In the genomic region with DNA sequence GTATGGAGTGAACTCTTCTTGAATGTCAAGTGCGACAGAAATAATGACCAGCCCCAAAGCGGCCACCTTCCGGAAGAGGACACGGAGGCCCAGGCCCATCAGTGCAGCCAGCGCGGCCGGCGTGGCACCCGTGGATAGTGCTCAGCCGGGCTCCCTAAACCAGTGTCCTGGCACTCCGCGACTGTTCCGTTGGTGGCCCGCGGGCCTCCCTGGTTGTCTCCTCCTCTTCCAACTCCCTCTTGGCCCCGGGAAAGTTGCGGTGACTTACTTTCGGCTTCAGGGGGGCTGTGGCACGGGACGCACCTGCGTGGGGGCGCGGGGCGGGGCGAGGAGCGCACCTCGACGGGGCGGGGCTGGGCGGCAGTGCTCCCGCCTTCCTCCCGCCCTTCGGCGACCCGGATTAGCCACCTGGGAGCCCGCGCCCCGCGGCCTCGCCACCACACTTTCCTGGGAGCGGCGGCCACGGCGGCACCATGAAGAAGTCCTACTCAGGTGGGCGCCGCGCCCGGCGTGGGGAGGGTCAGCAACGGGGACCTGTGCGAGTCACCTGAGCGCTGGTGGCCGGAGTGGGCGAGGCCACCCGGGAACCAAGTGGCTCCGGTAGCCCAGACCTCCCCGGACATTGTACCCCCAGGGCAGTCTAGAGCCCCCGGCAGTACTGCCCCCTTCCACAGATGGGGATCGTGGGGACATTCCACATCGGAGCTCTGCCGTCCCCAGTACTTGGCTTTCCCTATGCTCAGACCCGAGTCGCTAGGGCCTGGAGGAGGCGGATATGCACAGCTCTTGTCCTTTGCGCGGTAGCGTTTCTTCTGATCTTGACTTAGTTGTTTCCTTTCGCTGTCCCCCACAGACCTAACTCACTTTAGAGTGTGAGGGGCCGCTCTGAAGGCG, we compare ENCODE assay signal across 8 mouse cellular contexts. TPM values are rescaled to one million over a fixed set of nuclear protein-coding genes. Genes with fewer than 3 reads are reported as not detected.
DNase-seq lines count a peak whose midpoint lies in the region; ATAC-seq lines count a peak whose summit lies in the region.

Gene Sept9 (plus strand): TSS at position 380 of the 894 bp plus-strand sequence.

- ATAC-seq in erythroid progenitor cell, adult 5-6 weeks (replicated peaks; ENCODE audit: low FRiP score, poor library complexity, severe bottlenecking) = peak; percentile 16; the same call in 1 of the 2 replicates

- peak; percentile 38 for DNase-seq in ovary, postnatal 36 days (ENCODE audit: low spot score)
- DNase-seq in ovary, adult 18-20 months (ENCODE audit: low spot score) = no peak
- DNase-seq in heart, postnatal 4 days = no peak
- no peak for DNase-seq in layer of hippocampus, postnatal 10 days (ENCODE audit: low spot score in 2 of 2)
- peak; percentile 23 for DNase-seq in lung, postnatal 10 days
- peak; percentile 44 for DNase-seq in retina, postnatal 1 day
- DNase-seq in cerebellum, adult 9-11 months = no peak

RNA-seq across cellular contexts. Expression of gene Sept9, which starts in this region (rescaled TPM):
- total RNA-seq in erythroid progenitor cell, adult 5-6 weeks (2015; ENCODE audit: low replicate concordance) = 15.1 and 20.5 TPM in 2 replicates
- 16.0 and 18.6 TPM in 2 replicates for total RNA-seq in erythroid progenitor cell, adult 5-6 weeks (2017; ENCODE audit: low replicate concordance)
- total RNA-seq in heart, postnatal 4 days (2021) = 10 to 100 TPM; 76.7 to 77.4 TPM
- total RNA-seq in layer of hippocampus, postnatal 10 days (2021) = 10 to 100 TPM; 79.5 to 90.0 TPM

Comparison
In these comparisons a context has a peak if more than half of its experiments do, and no peak if none do; other contexts are left out.
1. DNase-seq: peak in ovary, postnatal 36 days (single experiment), lung, postnatal 10 days (single experiment) and retina, postnatal 1 day (single experiment); none in ovary, adult 18-20 months (single experiment), heart, postnatal 4 days (single experiment), layer of hippocampus, postnatal 10 days (0 of 2) and cerebellum, adult 9-11 months (single experiment).